Mouse (Mus musculus) liver, embryonic 14.5 days (tissue): Measurements from ENCODE around the gene Atxn7l1.

ENCODE experiments used
- CTCF ChIP-seq: IDR thresholded peaks from 2 replicates; pipeline ENCODE4 v1.5.1; 2016; ENCODE audit warnings: antibody characterized with exemption, low read depth, control low read depth
- EP300 ChIP-seq: IDR thresholded peaks from 2 replicates; pipeline ENCODE4 v1.6.1; 2016; ENCODE audit warnings: antibody characterized with exemption, low read depth

DNA sequence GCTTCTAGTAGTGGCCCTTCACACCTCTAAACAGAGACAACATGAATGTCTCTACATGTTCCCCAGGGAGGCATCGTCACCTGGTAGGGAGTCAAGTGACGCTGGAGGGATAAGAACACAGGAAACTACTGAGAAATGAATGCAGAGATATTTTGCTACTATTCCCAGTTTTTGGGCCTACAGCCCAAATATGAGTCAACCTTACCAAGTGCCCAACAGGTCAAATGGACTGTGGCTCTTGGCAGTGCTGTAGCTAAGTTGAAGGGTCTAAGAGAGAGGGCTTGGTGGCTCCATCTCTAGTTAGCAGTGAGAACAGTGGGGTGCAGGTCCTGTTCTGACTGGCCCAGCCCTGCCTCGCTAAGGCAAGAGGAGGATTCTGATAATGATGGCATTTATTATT is 7.2 kb downstream of the Atxn7l1 start:
- TF ChIP-seq CTCF: no peak
- TF ChIP-seq EP300: no peak
